Mouse (Mus musculus): Measurements from ENCODE around the gene Zranb3.

Gene Zranb3

GRCm38 (mm10) chr1:127945696-127946575, 156.9 kb downstream of the Zranb3 start:
- no peak for DNase-seq (ENCODE audit: low spot score)

GRCm38 (mm10) chr1:127943516-127943915, 159.3 kb downstream of the Zranb3 start:
- no peak for DNase-seq (ENCODE audit: low spot score)

- DNase-seq (ENCODE audit: low spot score), result no peak
Measured at GRCm38 (mm10) chr1:127942231-127942630, 160.6 kb downstream of the Zranb3 start.

- no peak for DNase-seq (ENCODE audit: low spot score)
Measured at GRCm38 (mm10) chr1:127937277-127937676, 165.6 kb downstream of the Zranb3 start.

- DNase-seq (ENCODE audit: low spot score), result no peak
Measured at GRCm38 (mm10) chr1:127934322-127934721, 168.5 kb downstream of the Zranb3 start.

- no peak for DNase-seq (ENCODE audit: low spot score)
Measured at GRCm38 (mm10) chr1:127933405-127933804, 169.4 kb downstream of the Zranb3 start.

- DNase-seq (ENCODE audit: low spot score), result no peak
Measured at GRCm38 (mm10) chr1:127915802-127916201, 187.0 kb downstream of the Zranb3 start.

- no peak for DNase-seq (ENCODE audit: low spot score)
Measured at GRCm38 (mm10) chr1:127915316-127915715, 187.5 kb downstream of the Zranb3 start.

- DNase-seq (ENCODE audit: low spot score), result no peak
Measured at GRCm38 (mm10) chr1:127913116-127913515, 189.7 kb downstream of the Zranb3 start.

GRCm38 (mm10) chr1:127904774-127905385, 198.0 kb downstream of the Zranb3 start:
- DNase-seq (ENCODE audit: low spot score), result no peak
